Mouse (Mus musculus): ENCODE measurements around the gene Serpina7.

Serpina7 gene

GRCm38 (mm10) chrX:139085077-139085476, at the start of gene Serpina7:
Gene Serpina7 (minus strand): TSS chrX:139085236.
- no peak for DNase-seq (ENCODE audit: low spot score)

GRCm38 (mm10) chrX:139134031-139134430, 49.0 kb upstream of the Serpina7 start:
- DNase-seq (ENCODE audit: low spot score), result no peak

- DNase-seq (ENCODE audit: low spot score), result no peak
Observed at GRCm38 (mm10) chrX:139097197-139097596, 12.2 kb upstream of the Serpina7 start.

- no peak for DNase-seq (ENCODE audit: low spot score)
Observed at GRCm38 (mm10) chrX:139085943-139086342, 907 bp upstream of the Serpina7 start, which contains the start of gene 4930513O06Rik. Gene 4930513O06Rik (plus strand): TSS chrX:139086243.

- no peak for DNase-seq (ENCODE audit: low spot score)
Observed at GRCm38 (mm10) chrX:139078493-139078892, 6.5 kb downstream of the Serpina7 start.

GRCm38 (mm10) chrX:139064078-139064477, 21.0 kb downstream of the Serpina7 start:
- DNase-seq (ENCODE audit: low spot score), result no peak

GRCm38 (mm10) chrX:139053149-139053548, 31.9 kb downstream of the Serpina7 start:
- no peak for DNase-seq (ENCODE audit: low spot score)

- DNase-seq (ENCODE audit: low spot score), result no peak
Observed at GRCm38 (mm10) chrX:139051976-139052375, 33.1 kb downstream of the Serpina7 start.

- DNase-seq (ENCODE audit: low spot score), result no peak
Observed at GRCm38 (mm10) chrX:139041148-139041547, 43.9 kb downstream of the Serpina7 start.

GRCm38 (mm10) chrX:139039314-139039713, 45.7 kb downstream of the Serpina7 start:
- DNase-seq (ENCODE audit: low spot score), result no peak

GRCm38 (mm10) chrX:139037666-139038065, 47.4 kb downstream of the Serpina7 start:
- DNase-seq (ENCODE audit: low spot score), result no peak

Data from MN1 (cell line).